Mouse (Mus musculus) CD4-positive, CD25-positive, alpha-beta regulatory T cell, adult 2 months (primary cell): ENCODE results near the gene Ttc3.
"Not testable (repeated sequence)": the region's sequence is repeated elsewhere in the genome, so short reads cannot be mapped to it uniquely, and the experiment has no call there.

Experiments used
- DNase-seq: peaks from one replicate; pipeline ENCODE4 v3.0.0-alpha.2; 2012; ENCODE audit warnings: low read depth, low spot score

Ttc3 gene

DNA sequence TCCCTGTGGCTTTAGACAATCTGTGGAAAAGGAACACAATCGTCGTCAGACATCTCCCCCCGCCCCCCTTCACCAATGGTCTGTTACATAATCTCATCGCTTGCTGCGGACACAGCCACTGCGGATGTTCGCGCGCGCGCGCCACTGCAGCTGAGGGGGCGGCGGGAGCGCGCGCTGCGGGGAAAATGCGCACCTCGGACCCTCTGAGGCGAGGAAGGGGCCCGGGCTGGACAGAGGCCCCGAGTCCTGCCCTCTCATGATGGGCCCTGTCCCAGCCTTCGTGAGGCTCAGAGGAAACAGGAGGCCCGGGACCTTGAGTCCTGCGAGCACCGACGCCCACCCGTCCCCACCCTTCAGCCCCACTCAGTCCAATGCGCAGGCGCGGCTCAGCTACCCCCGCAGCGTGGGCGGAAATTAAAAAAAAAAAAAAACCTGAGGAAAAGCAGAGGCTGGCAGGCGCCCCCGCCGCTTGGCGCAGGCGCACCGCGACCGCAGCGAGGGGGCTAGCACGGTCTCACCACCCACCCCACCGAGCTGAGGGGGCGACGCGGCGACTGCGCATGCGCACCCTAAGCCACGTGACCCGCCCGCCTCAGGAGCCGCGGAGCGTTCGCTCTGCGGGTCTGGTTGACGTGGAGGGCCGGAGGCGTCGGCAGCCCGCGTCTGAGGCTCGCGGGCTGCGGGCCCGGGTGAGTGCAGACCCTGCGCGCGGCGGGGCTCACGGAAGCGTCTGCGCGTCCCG, at the start of gene Ttc3:
Ttc3 (plus strand) TSS at position 446 of the 742 bp plus-strand sequence.
- DNase-seq = peak; percentile 95

DNA sequence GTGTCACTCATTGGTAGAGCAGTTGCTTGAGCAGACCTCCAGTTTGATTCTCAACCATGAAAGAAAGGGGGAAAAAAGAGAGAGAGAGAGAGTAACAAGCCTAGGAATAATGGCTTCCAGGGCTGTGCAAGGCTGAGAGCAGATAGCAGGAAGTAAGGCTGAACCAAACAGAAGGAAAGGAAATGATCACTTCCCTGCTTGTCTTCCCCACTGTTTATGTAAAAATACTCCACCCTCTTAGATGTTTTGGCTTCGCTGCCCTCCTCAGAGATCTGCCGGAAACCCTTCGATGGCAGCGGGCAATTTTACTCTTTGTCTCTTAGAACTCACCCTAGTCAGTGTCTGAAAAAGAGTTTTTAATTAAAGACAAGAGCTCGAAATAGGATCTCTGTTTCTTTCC, 46.7 kb upstream of the Ttc3 start:
- no peak for DNase-seq

GRCm38 (mm10) chr16:94326008-94326407, 44.4 kb upstream of the Ttc3 start:
- no peak for DNase-seq

- peak; percentile 51 for DNase-seq
Measured at GRCm38 (mm10) chr16:94327781-94328711, 42.4 kb upstream of the Ttc3 start, which contains the start of gene Ripply3. Gene Ripply3 (plus strand): TSS chr16:94328420.

- DNase-seq = peak; percentile 46
Measured at GRCm38 (mm10) chr16:94328881-94329867, 41.2 kb upstream of the Ttc3 start.

- DNase-seq = no peak
Measured at GRCm38 (mm10) chr16:94330429-94330828, 40.0 kb upstream of the Ttc3 start.

DNA sequence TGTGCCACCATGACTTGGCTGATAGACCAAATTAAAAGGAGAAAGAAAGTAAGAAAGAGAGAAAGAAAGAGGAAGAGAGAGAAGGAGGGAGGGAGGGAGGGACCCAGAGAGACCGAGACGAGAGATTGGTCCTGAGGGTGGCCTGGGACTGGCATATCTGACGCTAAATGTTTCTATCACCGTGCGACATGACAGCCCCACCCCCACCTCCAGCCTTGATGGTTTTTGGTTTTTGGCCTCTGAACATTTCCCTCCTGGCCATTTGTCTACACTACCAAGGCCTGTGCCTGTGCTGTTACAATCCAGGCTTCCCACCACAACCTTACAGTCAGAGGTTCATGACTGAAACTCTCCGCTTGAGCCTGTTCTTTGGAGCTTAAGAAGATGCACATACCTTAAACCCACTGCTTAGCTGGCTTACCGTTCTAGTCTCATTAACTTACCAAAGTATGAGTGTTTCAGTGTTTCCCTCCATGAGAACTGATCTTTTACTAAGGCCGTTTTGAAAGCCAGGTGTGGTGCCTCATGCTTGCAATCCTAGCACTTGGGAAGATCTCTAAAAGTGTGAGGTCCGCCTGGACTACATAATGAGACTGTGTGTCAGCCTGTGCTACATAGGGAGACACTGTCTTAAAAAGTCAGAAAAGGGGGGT, 39.1 kb upstream of the Ttc3 start:
- no peak for DNase-seq

GRCm38 (mm10) chr16:94331886-94332252, 38.5 kb upstream of the Ttc3 start:
- DNase-seq = peak; percentile 88

GRCm38 (mm10) chr16:94335656-94336055, 34.8 kb upstream of the Ttc3 start:
- no peak for DNase-seq

- not testable (repeated sequence) for DNase-seq
Measured at GRCm38 (mm10) chr16:94339164-94340160, 31.0 kb upstream of the Ttc3 start.

GRCm38 (mm10) chr16:94345733-94346132, 24.7 kb upstream of the Ttc3 start:
- DNase-seq = no peak

DNA sequence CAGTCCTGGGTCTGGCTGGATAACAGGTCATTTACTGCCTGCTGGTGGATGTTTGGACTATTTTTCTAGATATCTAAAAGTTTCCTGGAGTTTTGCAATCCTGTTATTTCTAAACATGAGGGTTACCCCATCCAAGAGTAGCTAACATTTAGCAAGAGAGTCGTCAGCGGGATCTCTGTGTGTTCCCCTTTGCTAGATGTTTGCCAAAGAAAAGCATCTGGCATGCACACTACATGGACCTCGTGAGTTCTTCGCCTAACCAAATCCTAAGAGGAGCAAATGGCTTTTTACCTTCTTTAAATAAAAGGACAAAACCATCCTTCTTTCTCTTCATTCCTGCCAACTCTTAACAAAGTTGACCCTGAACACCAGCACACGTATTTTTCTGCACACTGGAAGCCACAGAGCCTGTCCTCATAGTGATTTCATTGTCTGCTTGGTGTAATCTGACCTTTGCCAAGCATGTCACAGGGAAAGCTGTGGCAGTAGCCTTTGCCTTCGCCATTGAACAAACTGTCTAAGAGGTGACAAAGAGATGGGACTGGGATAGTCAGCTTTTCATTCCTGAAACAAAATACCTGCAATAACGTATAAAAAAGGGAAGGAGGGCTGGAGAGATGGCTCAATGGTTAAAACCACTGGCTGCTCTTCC, 23.2 kb upstream of the Ttc3 start:
- no peak for DNase-seq

DNA sequence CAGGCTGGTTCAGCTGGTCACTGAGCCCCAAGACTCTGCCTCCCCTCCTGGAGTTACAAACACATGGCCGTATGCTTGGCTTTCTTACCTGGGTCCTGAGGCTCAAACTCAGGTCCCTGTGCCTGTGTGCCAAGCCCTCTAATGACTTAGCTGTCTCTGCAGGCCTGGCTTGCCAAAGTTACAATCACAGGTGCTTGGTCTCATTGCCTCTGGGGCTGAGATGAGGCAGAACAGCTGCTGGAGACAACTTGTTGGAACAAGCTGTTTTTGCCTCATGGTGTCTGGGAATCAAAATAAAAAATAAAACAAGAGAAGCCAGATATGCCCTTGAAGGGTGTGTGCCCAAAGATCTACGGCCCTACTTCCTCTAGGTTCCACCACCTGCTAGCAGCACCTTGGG, 21.6 kb upstream of the Ttc3 start:
- no peak for DNase-seq

GRCm38 (mm10) chr16:94349588-94350286, 20.7 kb upstream of the Ttc3 start:
- DNase-seq = no peak

GRCm38 (mm10) chr16:94350287-94350677, 20.1 kb upstream of the Ttc3 start:
- DNase-seq = no peak

DNA sequence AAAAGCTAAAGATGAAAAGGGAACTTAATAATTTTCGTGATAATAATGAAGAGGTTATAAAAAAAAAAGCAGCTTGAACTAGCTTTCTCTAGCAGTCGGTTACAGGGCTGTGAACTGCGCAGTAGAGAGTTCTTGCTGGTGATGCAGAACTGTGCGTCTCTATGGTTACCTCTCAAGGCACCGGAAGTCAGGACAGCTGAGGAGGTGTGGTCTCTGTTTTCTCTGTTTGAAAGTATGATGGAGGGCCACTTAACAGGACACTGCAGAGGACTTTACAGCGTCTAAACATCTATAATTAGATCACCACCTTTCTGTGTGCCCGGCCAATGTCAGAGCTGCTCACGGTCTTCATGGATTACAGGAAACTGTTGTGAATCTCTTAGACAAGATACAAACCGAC, 16.0 kb upstream of the Ttc3 start:
- DNase-seq = peak; percentile 85

DNA sequence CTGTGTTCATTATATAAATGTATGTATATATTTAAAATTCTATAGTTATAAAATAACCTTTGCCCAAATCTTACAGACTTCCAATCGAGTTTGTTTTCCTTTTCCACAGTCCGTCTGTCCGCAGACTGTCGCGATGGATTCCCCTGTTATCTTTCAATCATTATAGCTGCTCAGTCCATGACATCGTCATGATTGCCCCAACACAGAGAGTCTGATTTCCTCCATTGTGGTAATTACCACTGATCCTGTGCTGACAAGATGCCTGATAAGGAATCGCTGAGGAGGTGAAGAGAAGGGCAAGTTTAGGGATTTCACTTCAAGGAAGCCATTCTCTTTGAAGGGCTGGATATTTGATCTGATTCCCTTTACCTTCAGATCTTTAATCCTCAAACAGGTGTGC, 14.4 kb upstream of the Ttc3 start:
- no peak for DNase-seq

DNA sequence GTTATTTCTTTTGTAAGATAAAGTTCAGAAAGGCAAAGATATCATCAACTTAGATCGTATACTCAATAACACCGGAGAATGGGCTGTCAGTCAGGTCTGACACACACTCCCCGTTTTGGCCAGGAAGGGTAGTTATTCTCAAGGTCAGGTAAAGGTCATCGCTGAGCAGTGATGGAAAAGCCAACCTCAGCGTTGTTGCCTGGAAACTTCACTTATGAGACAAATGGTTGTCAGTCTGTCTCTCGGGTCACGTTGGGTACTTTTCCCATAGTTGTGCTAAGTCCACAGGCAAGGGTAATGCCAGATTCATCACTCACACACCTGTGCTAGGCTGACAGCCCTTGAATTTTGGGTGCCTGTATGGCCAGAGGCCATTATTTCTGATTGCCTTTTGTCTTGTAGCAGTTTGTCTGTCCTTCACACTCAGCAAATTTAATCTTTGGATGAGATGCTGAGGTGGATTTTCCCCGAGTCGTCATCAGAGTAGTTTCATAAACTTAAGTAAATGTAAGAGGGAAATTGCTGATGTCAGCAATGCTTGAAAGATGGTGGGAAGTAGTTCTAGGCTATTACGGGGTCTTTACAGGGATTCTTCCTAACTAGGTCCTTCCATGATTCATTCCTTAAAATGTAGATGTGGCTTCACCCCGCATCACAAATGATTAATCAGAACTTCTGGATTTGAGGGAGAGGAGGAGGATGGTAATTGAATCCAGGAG, 13.5 kb upstream of the Ttc3 start:
- DNase-seq = no peak
